Mouse (Mus musculus): Measurements from ENCODE around the gene Phf19. TPM values are rescaled to one million over a fixed set of nuclear protein-coding genes. Genes with fewer than 3 reads are reported as not detected.

The Phf19 gene
- total RNA-seq, 1 experiment from 2014 or later = 5.1 TPM

Other genes starting within 250 kb of the Phf19 start
- 118 and 132 TPM in 2 replicates for gene Gapvd1, start 158.8 kb downstream of the Phf19 start, total RNA-seq (2017)
- gene Hspa5, start 142.1 kb downstream of the Phf19 start, total RNA-seq (2017) = 603 and 618 TPM in 2 replicates
- gene Rabepk, start 114.1 kb downstream of the Phf19 start, total RNA-seq (2017) = 9.7 and 16.6 TPM in 2 replicates
- gene Fbxw2, start 87.7 kb downstream of the Phf19 start, total RNA-seq (2017) = 94.5 and 100 TPM in 2 replicates
- not detected in 2 replicates for gene Gm34653, start 81.0 kb downstream of the Phf19 start, total RNA-seq (2017)
- gene Cutal, start 39.6 kb downstream of the Phf19 start, total RNA-seq (2017) = not detected in 2 replicates
- 17.1 and 17.7 TPM in 2 replicates for gene Psmd5, start 39.1 kb downstream of the Phf19 start, total RNA-seq (2017)
- 31.1 and 31.3 TPM in 2 replicates for gene Traf1, start 47.7 kb upstream of the Phf19 start, total RNA-seq (2017)
- gene Hc, start 147.4 kb upstream of the Phf19 start, total RNA-seq (2017) = not detected in 2 replicates
- 1.7 and 2.7 TPM in 2 replicates for gene AI182371, start 187.5 kb upstream of the Phf19 start, total RNA-seq (2017)
- 218 and 252 TPM in 2 replicates for gene Cntrl, start 195.5 kb upstream of the Phf19 start, total RNA-seq (2017)